Mouse (Mus musculus) spleen, adult 2 months (tissue): ENCODE results near the gene P2ry14. TPM values are rescaled to one million over a fixed set of nuclear protein-coding genes. Genes with fewer than 3 reads are reported as not detected.

Experiments used
- DNase-seq, 2 experiments: peaks; one replicate each; pipeline versions ENCODE4 v3.0.0 to v3.0.0-alpha.2; 2012 to 2021; ENCODE audit warnings: low spot score in 2 of 2, low read depth in 1 of 2
- H3K27ac ChIP-seq: fragments of 200-500 bp; 2 replicates; pipeline ENCODE4 v1.5.1; 2012; ENCODE audit warnings: low read length, inconsistent platforms; ENCODE audit not compliant: insufficient read depth
- H3K27me3 ChIP-seq: fragments of 200-500 bp; 2 replicates; pipeline ENCODE4 v1.6.1; 2012; ENCODE audit warnings: mild to moderate bottlenecking, moderate library complexity, low read length, inconsistent platforms; ENCODE audit not compliant: control insufficient read depth, insufficient read depth
- H3K36me3 ChIP-seq: fragments of 200-500 bp; 2 replicates; pipeline ENCODE4 v1.6.1; 2012; ENCODE audit warnings: mild to moderate bottlenecking, low read length, inconsistent platforms; ENCODE audit not compliant: control insufficient read depth, insufficient read depth
- H3K4me1 ChIP-seq: fragments of 200-500 bp; 2 replicates; pipeline ENCODE4 v1.6.1; 2011; ENCODE audit warnings: inconsistent platforms; ENCODE audit not compliant: control insufficient read depth, insufficient read depth, insufficient read length
- H3K4me3 ChIP-seq: fragments of 200-500 bp; 2 replicates; pipeline ENCODE4 v1.5.1; 2011; ENCODE audit warnings: mild to moderate bottlenecking, inconsistent platforms; ENCODE audit not compliant: insufficient read depth, insufficient read length; ENCODE audit errors: extremely low read depth
- CTCF ChIP-seq: fragments of 200-500 bp; IDR thresholded peaks from 2 replicates; pipeline ENCODE4 v1.5.1; 2011; ENCODE audit warnings: mild to moderate bottlenecking, inconsistent platforms; ENCODE audit not compliant: insufficient read depth, insufficient read length, insufficient replicate concordance; ENCODE audit errors: extremely low read depth
- POLR2A ChIP-seq: fragments of 200-500 bp; IDR thresholded peaks from 2 replicates; pipeline ENCODE4 v1.6.1; 2011; ENCODE audit warnings: low read depth, low read length, inconsistent platforms
- WGBS: fragments of 180-500 bp; shearing (Covaris S2); methylation state at CpG from one replicate; pipeline ENCODE4 v1.1.7; 2018; 5-methylcytosine and 5-hydroxymethylcytosine counted together
- polyA plus RNA-seq: library from polyadenylated mRNA; depleted of rRNA; stranded (reverse); fragments of >200 nt; gene quantifications from 2 replicates; pipeline ENCODE4 v1.2.3, GENCODE M21; 2012; rRNA removed

P2ry14 gene
- polyA plus RNA-seq, 1 experiment, result 9.5 TPM

- Histone ChIP-seq H3K27me3 (no peaks in the 10 kb centered on the region), H3K27ac (no peak overlapping the region), H3K36me3 (no peaks in the 10 kb centered on the region), H3K4me3 (no peak overlapping the region), H3K4me1 (no peaks in the 10 kb centered on the region; the same call in 1 of the 2 replicates)
- WGBS, result 59% methylated on average over 8 of the region's 8 CpGs
- TF ChIP-seq CTCF (no peak), POLR2A (no peak)
- no peak for DNase-seq
Observed at GRCm38 (mm10) chr3:59066558-59067294, 86.7 kb downstream of the P2ry14 start.

- H3K4me3 ChIP-seq, result no peak overlapping the region
- 72% methylated on average over 3 of the region's 3 CpGs for WGBS
- no peaks in the 10 kb centered on the region; the same call in 1 of the 2 replicates for H3K4me1 ChIP-seq
- H3K27me3 ChIP-seq, result no peaks in the 10 kb centered on the region
- TF ChIP-seq POLR2A (no peak), CTCF (no peak)
- no peak for DNase-seq
- no peak overlapping the region for H3K27ac ChIP-seq
- no peaks in the 10 kb centered on the region for H3K36me3 ChIP-seq
Observed at GRCm38 (mm10) chr3:59065937-59066336, 87.5 kb downstream of the P2ry14 start.

Other genes starting within 250 kb of the P2ry14 start
- gene Med12l, start 147.8 kb downstream of the P2ry14 start, polyA plus RNA-seq, result 2.0 and 2.5 TPM in 2 replicates
- gene Gpr171, start 51.8 kb downstream of the P2ry14 start, polyA plus RNA-seq, result 5.4 and 6.2 TPM in 2 replicates
- gene Gpr87, start 41.5 kb upstream of the P2ry14 start, polyA plus RNA-seq, result not detected in 2 replicates
- 14.6 and 16.8 TPM in 2 replicates for gene P2ry13, start 57.3 kb upstream of the P2ry14 start, polyA plus RNA-seq
- 12.3 and 18.6 TPM in 2 replicates for gene P2ry12, start 109.3 kb upstream of the P2ry14 start, polyA plus RNA-seq
- 0.35 and 0.40 TPM in 2 replicates for gene Igsf10, start 190.8 kb upstream of the P2ry14 start, polyA plus RNA-seq